Mouse (Mus musculus): ENCODE results near the gene Dusp2. TPM values are rescaled to one million over a fixed set of nuclear protein-coding genes. Genes with fewer than 3 reads are reported as not detected.

The Dusp2 gene
- total RNA-seq, 1 experiment, result 1.8 TPM

- TF ChIP-seq HCFC1 (IDR thresholded peaks at IDR 0.05; ENCODE audit: borderline replicate concordance, insufficient read depth, low read length) (no peak), ZNF384 (IDR thresholded peaks at IDR 0.05; ENCODE audit: low read depth, low read length) (no peak), CHD2 (IDR thresholded peaks at IDR 0.05; ENCODE audit: low read depth, low read length) (no peak), ZC3H11A (IDR thresholded peaks at IDR 0.05; ENCODE audit: borderline replicate concordance, low read depth, low read length) (no peak), MAFK (IDR thresholded peaks at IDR 0.05; ENCODE audit: insufficient read depth, low read depth, low read length) (no peak)
- H3K9me3 ChIP-seq (ENCODE audit: control insufficient read depth, insufficient read depth, low read depth, low read length), result no peaks in the 10 kb centered on the region
- in situ Hi-C loops (cut with MboI; ENCODE audit: low sequenced_read_pairs in 2 of 2, unreplicated experiment in 2 of 2), result no loop called here
- 0 out of 4 replicates have a peak, but pooled peaks cover 0 to 2% of the 10 kb centered on the region in 2 experiments for H3K4me1 ChIP-seq (ENCODE audit: control insufficient read depth in 2 of 2, insufficient read depth in 2 of 2, low read length in 2 of 2, poor library complexity in 1 of 2)
- H3K36me3 ChIP-seq (ENCODE audit: control insufficient read depth, insufficient read depth, low read length, poor library complexity, severe bottlenecking), result no peaks in the 10 kb centered on the region
- no peak overlapping the region for H3K27ac ChIP-seq (ENCODE audit: insufficient read depth, low read depth, low read length, poor library complexity, severe bottlenecking)
- no peak for DNase-seq (ENCODE audit: low read depth, low spot score)
- H3K9ac ChIP-seq (ENCODE audit: insufficient read depth, low read depth, low read length, poor library complexity, severe bottlenecking), result peak overlapping the region; percentile 72
- peak overlapping the region; percentile 72 to 77 for H3K4me3 ChIP-seq (ENCODE audit: insufficient read depth in 1 of 2, low read depth in 1 of 2, low read length in 2 of 2, poor library complexity in 1 of 2, severe bottlenecking in 1 of 2)
Measured at GRCm38 (mm10) chr2:127336497-127336832, 506 bp downstream of the Dusp2 start.

DNA sequence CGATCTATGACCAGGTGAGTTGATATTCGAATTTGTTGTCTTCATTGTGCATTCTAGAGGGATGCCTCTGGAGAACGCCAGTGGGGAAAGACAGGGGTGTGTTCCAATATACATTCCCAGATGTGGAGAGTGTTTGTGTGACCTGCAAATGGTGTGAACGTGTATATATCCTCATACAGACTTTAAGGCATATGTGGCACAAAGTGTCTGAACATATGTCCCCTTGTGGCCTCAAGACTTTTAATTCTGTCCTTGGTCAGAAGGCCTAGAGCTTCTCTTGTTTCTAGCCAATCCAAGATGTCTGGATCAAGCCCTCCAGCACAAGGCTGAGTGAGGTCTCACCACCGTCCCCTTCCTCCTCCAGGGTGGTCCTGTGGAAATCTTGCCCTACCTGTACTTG lies 926 bp downstream of the Dusp2 start:
- in situ Hi-C loops (cut with MboI; ENCODE audit: low sequenced_read_pairs in 2 of 2, unreplicated experiment in 2 of 2), result no loop called here
- Histone ChIP-seq H3K9ac (ENCODE audit: insufficient read depth, low read depth, low read length, poor library complexity, severe bottlenecking) (no peak overlapping the region), H3K4me3 (ENCODE audit: insufficient read depth in 1 of 2, low read depth in 1 of 2, low read length in 2 of 2, poor library complexity in 1 of 2, severe bottlenecking in 1 of 2) (peak overlapping the region; percentile 72 to 77), H3K27ac (ENCODE audit: insufficient read depth, low read depth, low read length, poor library complexity, severe bottlenecking) (no peak overlapping the region), H3K4me1 (ENCODE audit: control insufficient read depth in 2 of 2, insufficient read depth in 2 of 2, low read length in 2 of 2, poor library complexity in 1 of 2) (0 out of 4 replicates have a peak, but pooled peaks cover 0 to 2% of the 10 kb centered on the region in 2 experiments), H3K36me3 (ENCODE audit: control insufficient read depth, insufficient read depth, low read length, poor library complexity, severe bottlenecking) (no peaks in the 10 kb centered on the region), H3K9me3 (ENCODE audit: control insufficient read depth, insufficient read depth, low read depth, low read length) (no peaks in the 10 kb centered on the region)
- no peak for DNase-seq (ENCODE audit: low read depth, low spot score)
- TF ChIP-seq MAFK (IDR thresholded peaks at IDR 0.05; ENCODE audit: insufficient read depth, low read depth, low read length) (no peak), ZNF384 (IDR thresholded peaks at IDR 0.05; ENCODE audit: low read depth, low read length) (no peak), HCFC1 (IDR thresholded peaks at IDR 0.05; ENCODE audit: borderline replicate concordance, insufficient read depth, low read length) (no peak), ZC3H11A (IDR thresholded peaks at IDR 0.05; ENCODE audit: borderline replicate concordance, low read depth, low read length) (no peak), CHD2 (IDR thresholded peaks at IDR 0.05; ENCODE audit: low read depth, low read length) (no peak)

- no peaks in the 10 kb centered on the region for H3K9me3 ChIP-seq (ENCODE audit: control insufficient read depth, insufficient read depth, low read depth, low read length)
- H3K4me1 ChIP-seq (ENCODE audit: control insufficient read depth in 2 of 2, insufficient read depth in 2 of 2, low read length in 2 of 2, poor library complexity in 1 of 2), result 0 out of 4 replicates have a peak, but pooled peaks cover 0 to 2% of the 10 kb centered on the region in 2 experiments
- no peak overlapping the region for H3K27ac ChIP-seq (ENCODE audit: insufficient read depth, low read depth, low read length, poor library complexity, severe bottlenecking)
- H3K36me3 ChIP-seq (ENCODE audit: control insufficient read depth, insufficient read depth, low read length, poor library complexity, severe bottlenecking), result no peaks in the 10 kb centered on the region
- H3K9ac ChIP-seq (ENCODE audit: insufficient read depth, low read depth, low read length, poor library complexity, severe bottlenecking), result no peak overlapping the region
- H3K4me3 ChIP-seq (ENCODE audit: insufficient read depth in 1 of 2, low read depth in 1 of 2, low read length in 2 of 2, poor library complexity in 1 of 2, severe bottlenecking in 1 of 2), result no peak overlapping the region
- no peak for DNase-seq (ENCODE audit: low read depth, low spot score)
- TF ChIP-seq ZNF384 (IDR thresholded peaks at IDR 0.05; ENCODE audit: low read depth, low read length), result no peak
- TF ChIP-seq MAFK (IDR thresholded peaks at IDR 0.05; ENCODE audit: insufficient read depth, low read depth, low read length), result no peak
- no peak for TF ChIP-seq HCFC1 (IDR thresholded peaks at IDR 0.05; ENCODE audit: borderline replicate concordance, insufficient read depth, low read length)
- in situ Hi-C loops (cut with MboI; ENCODE audit: low sequenced_read_pairs in 2 of 2, unreplicated experiment in 2 of 2), result no loop called here
Measured at GRCm38 (mm10) chr2:127337531-127337930, 1.6 kb downstream of the Dusp2 start.

GRCm38 (mm10) chr2:127338012-127338411 lies 2.1 kb downstream of the Dusp2 start:
- Histone ChIP-seq H3K27ac (ENCODE audit: insufficient read depth, low read depth, low read length, poor library complexity, severe bottlenecking) (no peak overlapping the region), H3K36me3 (ENCODE audit: control insufficient read depth, insufficient read depth, low read length, poor library complexity, severe bottlenecking) (no peaks in the 10 kb centered on the region), H3K4me1 (ENCODE audit: control insufficient read depth in 2 of 2, insufficient read depth in 2 of 2, low read length in 2 of 2, poor library complexity in 1 of 2) (0 out of 4 replicates have a peak, but pooled peaks cover 0 to 2% of the 10 kb centered on the region in 2 experiments), H3K4me3 (ENCODE audit: insufficient read depth in 1 of 2, low read depth in 1 of 2, low read length in 2 of 2, poor library complexity in 1 of 2, severe bottlenecking in 1 of 2) (no peak overlapping the region), H3K9ac (ENCODE audit: insufficient read depth, low read depth, low read length, poor library complexity, severe bottlenecking) (no peak overlapping the region), H3K9me3 (ENCODE audit: control insufficient read depth, insufficient read depth, low read depth, low read length) (no peaks in the 10 kb centered on the region)
- in situ Hi-C loops (cut with MboI; ENCODE audit: low sequenced_read_pairs in 2 of 2, unreplicated experiment in 2 of 2), result no loop called here
- TF ChIP-seq ZNF384 (IDR thresholded peaks at IDR 0.05; ENCODE audit: low read depth, low read length), result no peak
- no peak for TF ChIP-seq HCFC1 (IDR thresholded peaks at IDR 0.05; ENCODE audit: borderline replicate concordance, insufficient read depth, low read length)
- no peak for TF ChIP-seq MAFK (IDR thresholded peaks at IDR 0.05; ENCODE audit: insufficient read depth, low read depth, low read length)
- TF ChIP-seq CHD2 (IDR thresholded peaks at IDR 0.05; ENCODE audit: low read depth, low read length), result no peak
- TF ChIP-seq ZC3H11A (IDR thresholded peaks at IDR 0.05; ENCODE audit: borderline replicate concordance, low read depth, low read length), result no peak
- no peak for DNase-seq (ENCODE audit: low read depth, low spot score)

DNA sequence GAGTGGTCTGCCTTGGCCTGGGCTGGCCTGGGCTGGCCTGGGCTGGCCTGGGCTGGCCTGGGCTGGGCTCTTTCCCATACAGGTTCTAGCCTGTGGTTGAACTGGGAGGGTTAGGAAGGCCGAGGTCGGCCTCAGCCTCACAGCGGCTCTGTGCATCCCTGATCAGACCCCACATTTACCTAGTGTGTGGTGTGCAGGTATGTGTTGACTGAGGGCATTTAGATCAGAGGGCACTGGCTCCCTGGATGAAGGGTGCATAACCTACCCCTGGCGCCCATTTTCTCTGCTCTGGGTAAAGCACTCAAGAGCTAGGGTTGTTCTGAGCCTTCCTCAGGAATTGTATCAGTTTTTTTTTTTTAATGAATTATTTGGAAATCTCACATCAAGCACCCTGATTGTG lies 2.5 kb downstream of the Dusp2 start, which contains the start of gene Astl:
Gene Astl (plus strand): TSS at position 224 of the 400 bp plus-strand sequence.
- H3K27ac ChIP-seq (ENCODE audit: insufficient read depth, low read depth, low read length, poor library complexity, severe bottlenecking), result no peak within 1 kb of the TSS
- no peak within 1 kb of the TSS for H3K9ac ChIP-seq (ENCODE audit: insufficient read depth, low read depth, low read length, poor library complexity, severe bottlenecking)
- H3K4me3 ChIP-seq (ENCODE audit: insufficient read depth in 1 of 2, low read depth in 1 of 2, low read length in 2 of 2, poor library complexity in 1 of 2, severe bottlenecking in 1 of 2), result no peak within 1 kb of the TSS
- H3K9me3 ChIP-seq (ENCODE audit: control insufficient read depth, insufficient read depth, low read depth, low read length), result no peaks in the 10 kb centered on the region
- no peaks in the 10 kb centered on the region for H3K36me3 ChIP-seq (ENCODE audit: control insufficient read depth, insufficient read depth, low read length, poor library complexity, severe bottlenecking)
- TF ChIP-seq MAFK (IDR thresholded peaks at IDR 0.05; ENCODE audit: insufficient read depth, low read depth, low read length), result no peak
- no peak for DNase-seq (ENCODE audit: low read depth, low spot score)
- in situ Hi-C loops (cut with MboI; ENCODE audit: low sequenced_read_pairs in 2 of 2, unreplicated experiment in 2 of 2), result no loop called here
- 0 out of 4 replicates have a peak, but pooled peaks cover 0 to 2% of the 10 kb centered on the region in 2 experiments for H3K4me1 ChIP-seq (ENCODE audit: control insufficient read depth in 2 of 2, insufficient read depth in 2 of 2, low read length in 2 of 2, poor library complexity in 1 of 2)
